Comparison of ENCODE assay signal across 8 mouse cellular contexts in genomic region chr5:111417378-111418131, GRCm38 (mm10). TPM values are rescaled to one million over a fixed set of nuclear protein-coding genes. Genes with fewer than 3 reads are reported as not detected.
DNase-seq lines count a peak whose midpoint lies in the region; ATAC-seq lines count a peak whose summit lies in the region.

No protein-coding gene starts in this region.

- peak overlapping the region; percentile 81 for H3K4me3 ChIP-seq in heart, embryonic 10.5 days
- peak overlapping the region; percentile 97 for H3K4me3 ChIP-seq in forebrain, embryonic 10.5 days
- H3K4me3 ChIP-seq in intestine, embryonic 14.5 days (ENCODE audit: low read depth, low read length), result peak overlapping the region; percentile 74

- WGBS in heart, embryonic 10.5 days, result 1% methylated on average over 105 of the region's 105 CpGs
- under 1% methylated on average over 105 of the region's 105 CpGs for WGBS in forebrain, embryonic 10.5 days
- under 1% methylated on average over 70 of the region's 105 CpGs for WGBS in intestine, embryonic 14.5 days

- H3K4me2 ChIP-seq in intestine, embryonic 14.5 days (ENCODE audit: low read length), result peak overlapping the region; percentile 86

- H3K9ac ChIP-seq in intestine, embryonic 14.5 days (ENCODE audit: low read length), result peak overlapping the region; percentile 84

- 0 out of 2 replicates have a peak, but pooled peaks have one; percentile 3 for ATAC-seq in intestine, embryonic 14.5 days (replicated peaks; ENCODE audit: low FRiP score, low TSS enrichment, low read depth)

- H3K27me3 ChIP-seq in heart, embryonic 10.5 days (ENCODE audit: insufficient read depth, poor library complexity, severe bottlenecking), result peaks cover 74% of the 10 kb centered on the region
- H3K27me3 ChIP-seq in forebrain, embryonic 10.5 days (ENCODE audit: poor library complexity, severe bottlenecking), result peaks cover 55% of the 10 kb centered on the region
- peaks cover 13% of the 10 kb centered on the region for H3K27me3 ChIP-seq in intestine, embryonic 14.5 days (replicated peaks; ENCODE audit: control insufficient read depth, insufficient read depth, low read length)

- H3K27ac ChIP-seq in heart, embryonic 10.5 days, result peak overlapping the region; percentile 95
- H3K27ac ChIP-seq in forebrain, embryonic 10.5 days, result peak overlapping the region; percentile 99
- peak overlapping the region; percentile 85 for H3K27ac ChIP-seq in intestine, embryonic 14.5 days (ENCODE audit: low read depth)

- H3K36me3 ChIP-seq in heart, embryonic 10.5 days, result peaks cover 31% of the 10 kb centered on the region
- peaks cover 43% of the 10 kb centered on the region for H3K36me3 ChIP-seq in forebrain, embryonic 10.5 days (replicated peaks)
- peaks cover 22% of the 10 kb centered on the region for H3K36me3 ChIP-seq in intestine, embryonic 14.5 days (ENCODE audit: control insufficient read depth, insufficient read depth, low read length)

- no peak for DNase-seq in heart, embryonic 10.5 days (ENCODE audit: low spot score)
- DNase-seq in heart, postnatal 25 days (ENCODE audit: low spot score), result no peak
- peak; percentile 66 for DNase-seq in NIH3T3 (ENCODE audit: low read depth)
- DNase-seq in forebrain, embryonic 10.5 days (ENCODE audit: extremely low spot score, low spot score), result peak; percentile 60
- peak; percentile 83 for DNase-seq in intestine, embryonic 14.5 days (ENCODE audit: low spot score)
- DNase-seq in lung, postnatal 4 days, result peak; percentile 42 to 46
- no peak for DNase-seq in left cerebral cortex, adult 18-20 months (ENCODE audit: low spot score in 2 of 2)
- no peak for DNase-seq in ovary, postnatal 14 days (ENCODE audit: low spot score)

- H3K4me1 ChIP-seq in heart, embryonic 10.5 days, result peaks cover 69% of the 10 kb centered on the region
- peaks cover 90% of the 10 kb centered on the region for H3K4me1 ChIP-seq in forebrain, embryonic 10.5 days
- peaks cover 50% of the 10 kb centered on the region for H3K4me1 ChIP-seq in intestine, embryonic 14.5 days (replicated peaks; ENCODE audit: control insufficient read depth, insufficient read depth, low read length)

- intact Hi-C loops in heart, postnatal 25 days (cut with DNase I), result loop anchor here (2.0 to 5.0 kb wide), 3 partner anchors 49 to 115 kb away; no protein-coding TSS in a partner anchor

- no peaks in the 10 kb centered on the region for H3K9me3 ChIP-seq in heart, embryonic 10.5 days
- no peaks in the 10 kb centered on the region for H3K9me3 ChIP-seq in forebrain, embryonic 10.5 days
- H3K9me3 ChIP-seq in intestine, embryonic 14.5 days (ENCODE audit: control insufficient read depth, low read length), result no peaks in the 10 kb centered on the region

RNA-seq across cellular contexts. Expression of gene Mn1, which starts 0.4 kb away (rescaled TPM):
- 6.4 and 7.7 TPM in 2 replicates for polyA plus RNA-seq in heart, embryonic 10.5 days (2016; fragmentation: Nextera tagmentation; extraction: Ambion mirVana)
- total RNA-seq in heart, postnatal 25 days (2021), result 10 to 100 TPM; 16.7 to 20.5 TPM
- 36.5 and 40.0 TPM in 2 replicates for polyA plus RNA-seq in forebrain, embryonic 10.5 days (2016; fragmentation: Nextera tagmentation; extraction: Ambion mirVana)
- 10.9 and 11.7 TPM in 2 replicates for polyA plus RNA-seq in intestine, embryonic 14.5 days (2014; fragmentation: Nextera tagmentation; extraction: Ambion mirVana)
- 10 to 100 TPM; 65.8 to 70.9 TPM for total RNA-seq in left cerebral cortex, adult 18-20 months (2021)

Comparison
In these comparisons a context has a peak if more than half of its experiments do, and no peak if none do; other contexts are left out.
1. DNase-seq: peak in NIH3T3 (single experiment), forebrain, embryonic 10.5 days (single experiment), intestine, embryonic 14.5 days (single experiment) and lung, postnatal 4 days (2 of 2); none in heart, embryonic 10.5 days (single experiment), heart, postnatal 25 days (single experiment), left cerebral cortex, adult 18-20 months (0 of 2) and ovary, postnatal 14 days (single experiment).
2. Peak in every context shown above with its lines, with median percentiles within 50 percentile points of each other: H3K27ac ChIP-seq and H3K4me3 ChIP-seq.